Mouse (Mus musculus): Measurements from ENCODE around the gene Gm10282.
A peak's percentile ranks its signal among the peaks of the same experiment; 100 is the strongest.

- TF ChIP-seq CTCF (conservative IDR thresholded peaks at IDR 0.05; ENCODE audit: low read length): no peak
- peak; percentile 22; the same call in 1 of the 2 replicates for TF ChIP-seq POU5F1 (IDR thresholded peaks at IDR 0.05; ENCODE audit: borderline replicate concordance, low read length)
- peak; percentile 83 for TF ChIP-seq NANOG (IDR thresholded peaks at IDR 0.05; ENCODE audit: borderline replicate concordance, low read length)
Observed at GRCm38 (mm10) chr8:72316053-72316695, 11.1 kb upstream of the Gm10282 start.

Data from E14TG2a.4 (cell line).